Mouse (Mus musculus): ENCODE results near the gene Cars2.
"Not testable (repeated sequence)": the region's sequence is repeated elsewhere in the genome, so short reads cannot be mapped to it uniquely, and the experiment has no call there.

The Cars2 gene

GRCm38 (mm10) chr8:11512711-11513110 lies 37.9 kb downstream of the Cars2 start:
- DNase-seq (ENCODE audit: low spot score): no peak

- DNase-seq (ENCODE audit: low spot score): no peak
Measured at GRCm38 (mm10) chr8:11510971-11511370, 39.6 kb downstream of the Cars2 start.

DNA sequence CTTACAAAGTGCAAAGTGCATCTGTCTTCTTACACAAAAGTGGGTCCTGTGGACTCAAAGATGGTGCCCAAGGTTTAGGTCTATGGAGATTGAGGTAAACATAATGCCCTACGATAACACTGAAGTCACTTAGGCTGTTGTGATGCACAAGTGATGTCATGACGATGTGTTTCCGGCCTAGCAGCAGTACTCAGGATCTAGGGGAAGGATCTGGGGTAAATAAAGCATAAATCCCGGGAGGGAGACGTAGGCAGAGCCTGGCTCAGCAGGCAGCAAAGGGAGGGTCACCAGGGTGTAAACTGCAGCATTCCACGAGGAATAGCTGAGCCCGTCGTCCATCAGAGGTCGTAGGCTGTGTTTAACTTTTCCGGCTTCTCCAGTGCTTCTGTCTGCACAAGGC lies 41.7 kb downstream of the Cars2 start:
- DNase-seq (ENCODE audit: low spot score): no peak

- DNase-seq (ENCODE audit: low spot score): peak; percentile 86
Measured at GRCm38 (mm10) chr8:11506802-11507201, 43.8 kb downstream of the Cars2 start.

- DNase-seq (ENCODE audit: low spot score): no peak
Measured at GRCm38 (mm10) chr8:11506074-11506473, 44.5 kb downstream of the Cars2 start.

DNA sequence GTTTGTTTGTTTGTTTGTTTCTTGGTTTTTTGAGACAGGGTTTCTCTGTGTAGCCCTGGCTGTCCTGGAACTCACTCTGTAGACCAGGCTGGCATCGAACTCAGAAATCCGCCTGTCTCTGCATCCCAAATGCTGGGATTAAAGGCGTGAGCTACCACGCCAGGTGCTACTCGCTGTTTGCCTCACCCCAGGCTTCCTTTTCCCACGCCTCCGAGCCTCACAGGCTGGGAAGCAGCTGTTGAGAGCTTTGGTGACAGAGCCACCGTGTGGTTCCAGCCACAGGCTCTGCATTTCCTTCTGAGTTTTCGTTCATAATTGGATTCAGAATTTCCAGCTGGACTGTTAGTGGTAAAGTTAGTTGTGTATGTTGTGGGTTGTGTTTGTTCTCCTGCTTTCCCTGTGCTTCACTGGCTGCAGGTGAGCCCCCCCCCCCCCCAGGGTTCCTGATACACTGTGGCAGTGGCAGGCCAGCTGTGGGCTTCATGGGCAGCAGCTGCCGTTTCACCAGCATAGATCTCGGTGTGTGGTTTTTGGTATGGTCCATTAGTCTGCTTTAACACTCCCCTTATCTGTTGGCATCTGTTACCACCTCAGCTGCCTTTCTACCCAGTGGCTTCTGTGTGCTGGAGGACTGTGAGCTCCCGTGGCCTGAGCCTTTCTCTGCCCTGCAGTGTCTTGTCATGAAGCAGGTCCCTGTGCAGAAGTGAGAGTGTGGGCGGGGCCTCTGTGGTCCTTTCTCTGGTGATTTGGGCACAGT lies 46.9 kb downstream of the Cars2 start:
- no peak for DNase-seq (ENCODE audit: low spot score)

DNA sequence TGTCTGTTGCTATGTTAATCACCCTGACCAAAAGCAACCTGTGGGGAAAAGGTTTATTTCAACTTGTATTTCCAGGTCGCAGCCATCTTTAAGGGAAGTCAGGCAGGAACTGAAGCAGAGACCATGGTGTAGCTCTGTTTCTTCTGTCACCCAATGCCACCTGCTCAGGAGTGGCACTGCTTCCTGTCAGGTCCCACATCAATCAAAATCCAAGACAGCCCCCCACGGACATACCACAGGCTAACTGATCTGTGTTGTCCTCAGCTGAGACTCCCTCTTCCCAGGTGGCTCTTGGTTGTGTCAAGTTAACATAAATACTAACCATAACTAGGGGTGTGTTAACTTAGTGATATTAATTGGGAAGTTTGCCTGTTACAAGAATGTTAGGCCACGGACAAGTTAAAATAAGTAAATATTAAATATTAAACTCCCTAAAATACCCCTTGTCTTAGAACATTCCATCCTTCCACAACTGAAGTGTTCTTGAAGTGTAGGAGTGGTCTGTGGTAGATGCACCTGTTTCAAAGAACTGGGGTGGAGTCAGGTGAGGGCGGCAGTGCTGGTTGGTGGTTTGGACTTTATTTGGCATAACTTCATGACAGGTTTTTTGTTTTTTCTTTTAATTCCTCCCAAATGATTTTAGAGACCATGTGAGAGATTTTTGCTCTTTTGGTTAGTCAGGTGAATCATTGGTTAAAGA lies 51.6 kb downstream of the Cars2 start:
- no peak for DNase-seq (ENCODE audit: low spot score)

DNA sequence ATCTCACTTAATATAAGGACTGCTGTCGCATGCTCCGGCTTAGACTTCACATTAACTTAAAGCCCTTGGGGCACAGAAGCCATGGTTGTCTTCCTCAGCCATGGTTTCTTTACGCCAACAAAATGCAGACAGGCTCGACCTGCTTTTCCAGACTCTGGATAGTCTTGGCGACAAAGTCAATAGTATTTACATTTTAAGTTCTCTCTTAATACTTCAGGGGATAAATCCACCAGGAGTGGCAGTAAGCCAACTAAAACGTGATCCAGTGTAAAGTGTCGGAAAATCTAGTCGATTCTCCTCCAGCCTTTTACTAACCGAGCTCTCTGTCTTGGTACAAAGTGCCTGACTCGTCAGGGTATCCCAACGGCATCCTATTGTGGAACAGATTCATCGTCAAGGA lies 52.3 kb downstream of the Cars2 start:
- DNase-seq (ENCODE audit: low spot score): no peak

- DNase-seq (ENCODE audit: low spot score): peak; percentile 91
Measured at GRCm38 (mm10) chr8:11497017-11497990, 53.3 kb downstream of the Cars2 start, which contains the start of gene Naxd. Naxd (plus strand) TSS chr8:11497506.

GRCm38 (mm10) chr8:11492340-11492739 lies 58.2 kb downstream of the Cars2 start:
- not testable (repeated sequence) for DNase-seq (ENCODE audit: low spot score)

- DNase-seq (ENCODE audit: low spot score): no peak
Measured at GRCm38 (mm10) chr8:11487229-11487628, 63.4 kb downstream of the Cars2 start.

- peak; percentile 92 for DNase-seq (ENCODE audit: low spot score)
Measured at GRCm38 (mm10) chr8:11486142-11486541, 64.4 kb downstream of the Cars2 start.

GRCm38 (mm10) chr8:11482537-11482936 lies 68.0 kb downstream of the Cars2 start:
- DNase-seq (ENCODE audit: low spot score): no peak

DNA sequence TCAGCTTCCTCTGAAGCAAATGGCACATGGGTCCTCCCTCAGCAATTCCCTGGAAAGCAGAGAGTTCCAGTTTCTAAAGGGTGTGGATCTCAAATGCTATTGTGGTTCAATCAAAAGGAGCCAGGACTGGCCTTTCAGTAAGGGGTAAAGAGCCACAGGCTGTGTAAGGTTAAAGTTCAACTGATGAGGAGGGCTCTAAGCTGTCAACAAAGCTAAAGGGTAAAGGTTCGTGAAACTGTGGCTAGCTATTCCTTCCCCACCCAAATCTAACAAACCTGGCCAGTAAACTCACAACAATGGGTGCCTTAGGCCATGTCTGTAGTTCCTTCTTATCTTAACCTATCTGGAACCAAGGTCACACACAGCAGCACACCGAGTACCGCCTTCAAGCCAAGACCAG lies 68.7 kb downstream of the Cars2 start:
- no peak for DNase-seq (ENCODE audit: low spot score)

DNA sequence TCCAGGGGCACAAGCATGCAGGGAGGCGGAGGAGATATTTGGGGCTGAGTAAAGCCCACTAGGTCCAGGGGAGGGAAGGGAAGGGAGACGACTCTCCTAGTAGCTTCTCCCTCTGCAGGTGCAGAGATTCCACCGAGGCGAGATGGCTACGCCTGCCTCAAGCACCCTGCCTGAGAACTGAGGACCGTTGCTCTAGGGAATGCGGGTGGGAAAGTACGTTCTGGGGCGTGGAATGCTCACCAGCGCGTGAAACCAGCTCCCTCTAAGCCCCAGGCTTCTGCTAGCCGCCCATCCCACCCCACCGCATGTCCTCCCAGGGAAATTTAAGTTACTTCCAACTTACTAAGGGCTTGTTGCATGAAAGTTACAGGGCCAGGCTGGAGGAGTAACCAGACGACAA lies 71.0 kb downstream of the Cars2 start:
- DNase-seq (ENCODE audit: low spot score): no peak

- peak; percentile 56 for DNase-seq (ENCODE audit: low spot score)
Measured at GRCm38 (mm10) chr8:11478807-11479527, 71.6 kb downstream of the Cars2 start.

- peak; percentile 95 for DNase-seq (ENCODE audit: low spot score)
Measured at GRCm38 (mm10) chr8:11477811-11478761, 72.5 kb downstream of the Cars2 start, which contains the start of gene Rab20. Rab20 (minus strand) TSS chr8:11478710.

DNA sequence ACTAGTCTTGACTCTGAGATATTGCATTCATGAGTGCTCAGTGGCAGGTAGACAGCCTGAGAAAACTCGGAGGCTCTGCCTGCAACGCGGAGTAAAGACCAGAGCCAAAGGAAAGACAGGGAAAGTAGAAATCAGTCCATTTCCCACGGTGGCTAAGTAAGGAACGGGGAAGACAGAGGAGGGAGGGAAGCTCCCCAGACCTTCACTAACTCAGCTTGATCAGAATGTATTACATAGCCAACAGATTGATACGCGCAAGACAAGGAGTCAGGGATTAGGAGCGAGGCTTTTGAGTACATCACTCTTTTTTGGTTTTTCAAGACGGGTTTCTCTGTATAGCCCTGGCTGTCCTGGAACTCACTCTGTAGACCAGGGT lies 73.4 kb downstream of the Cars2 start:
- no peak for DNase-seq (ENCODE audit: low spot score)

DNA sequence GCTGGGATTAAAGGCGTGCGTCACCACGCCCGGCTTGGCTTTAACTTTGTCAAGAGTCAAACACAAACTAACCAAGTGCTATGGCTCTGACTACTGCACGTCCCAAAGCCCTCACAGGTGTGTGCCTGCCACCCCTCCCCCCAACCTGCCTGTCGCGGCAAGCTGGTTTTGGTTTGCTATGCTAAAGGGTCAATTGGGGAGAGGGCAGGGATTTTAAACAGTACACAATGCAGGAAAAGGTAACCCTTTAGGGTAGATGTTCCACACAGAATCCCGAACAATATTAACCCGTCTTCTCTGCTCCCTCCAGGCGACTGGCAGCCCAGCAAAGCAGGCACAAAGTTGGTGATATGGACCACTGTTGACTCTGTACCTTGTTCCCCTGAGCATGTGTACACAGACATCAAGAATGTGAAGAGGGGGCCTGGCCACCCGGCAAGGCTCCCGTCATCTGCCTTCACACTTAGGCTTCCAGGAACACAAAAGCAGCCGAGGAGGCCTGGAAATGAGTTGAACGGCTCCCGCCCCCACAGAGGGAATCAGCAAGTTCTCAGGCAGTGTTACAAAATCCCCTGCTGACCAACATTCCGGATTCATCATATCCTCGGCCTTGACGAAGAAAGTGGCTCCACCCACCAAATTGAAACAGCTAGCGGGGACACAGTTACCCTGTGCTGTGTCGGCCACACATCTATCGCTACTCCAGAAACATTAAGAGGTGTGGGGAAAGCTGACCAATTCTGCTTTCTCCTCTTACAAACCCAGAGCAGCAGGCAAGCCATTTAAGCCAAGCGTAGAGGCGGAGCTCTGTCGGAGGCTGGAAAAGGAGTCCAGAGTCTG lies 74.0 kb downstream of the Cars2 start:
- DNase-seq (ENCODE audit: low spot score): peak; percentile 75

DNA sequence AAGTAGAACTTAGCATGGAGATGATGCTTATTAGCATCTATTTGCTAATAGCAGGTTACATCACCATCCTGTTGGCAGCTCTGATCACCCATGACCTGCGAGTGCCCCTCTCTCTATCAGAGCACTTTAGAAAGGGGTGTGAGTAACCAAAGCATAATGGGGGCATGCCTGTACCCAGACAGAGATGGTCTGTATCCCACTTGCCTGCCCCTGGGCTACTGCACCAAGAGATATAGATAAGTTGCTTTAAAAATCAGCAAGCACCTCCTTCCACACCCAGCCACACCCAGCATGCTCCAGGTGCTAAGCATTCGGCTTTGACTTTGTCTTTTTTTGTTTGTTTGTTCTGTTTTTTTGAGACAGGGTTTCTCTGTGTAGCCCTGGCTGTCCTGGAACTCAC lies 74.7 kb downstream of the Cars2 start:
- no peak for DNase-seq (ENCODE audit: low spot score)
